Mouse (Mus musculus): ENCODE results near the gene Rab34.

- TF ChIP-seq POLR2A (IDR thresholded peaks at IDR 0.05; ENCODE audit: insufficient read depth, low read length): no peak
- no peak for TF ChIP-seq CTCF (IDR thresholded peaks at IDR 0.05; ENCODE audit: low read depth, low read length)
- TF ChIP-seq EP300 (IDR thresholded peaks at IDR 0.05; ENCODE audit: insufficient read depth, low read depth, low read length): no peak
Measured at GRCm38 (mm10) chr11:78211513-78211912, 23.3 kb downstream of the Rab34 start.

Data from ES-Bruce4 (cell line).